27 mouse cellular contexts compared by ENCODE assay signal in the genomic region with DNA sequence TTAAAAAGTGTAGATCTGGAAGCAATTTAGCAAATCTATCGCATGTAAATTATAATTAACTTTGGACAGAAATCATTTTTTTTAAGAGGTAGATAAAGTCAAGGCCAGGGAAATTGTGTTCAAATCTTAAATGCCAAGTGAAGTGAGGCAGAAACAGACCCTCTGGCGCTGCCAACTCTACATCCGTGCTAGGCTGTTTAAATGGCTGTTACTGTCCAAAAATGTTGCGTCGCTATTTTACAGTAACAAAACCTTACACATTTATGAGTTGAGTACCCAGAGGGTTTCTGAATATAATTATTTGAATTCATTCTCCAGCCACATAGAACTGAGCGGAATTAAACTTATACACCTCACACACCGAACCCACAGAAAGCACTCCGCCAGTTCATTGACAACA. TPM values are rescaled to one million over a fixed set of nuclear protein-coding genes. Genes with fewer than 3 reads are reported as not detected.
DNase-seq lines count a peak whose midpoint lies in the region; ATAC-seq and TF ChIP-seq lines count a peak whose summit lies in the region.
"Had no signal": no experiment of that assay in that cellular context is flagged by ENCODE, and none has a peak within 500 bp of the region (broad histone marks: within the 10 kb centered on the region; RNA-seq: fewer than 3 reads in every experiment).

No protein-coding gene starts in this region.

- TF ChIP-seq POLR2A in cerebellum, adult 2 months (IDR thresholded peaks at IDR 0.05; ENCODE audit: borderline replicate concordance, insufficient read depth, low read length) = no peak
- TF ChIP-seq POLR2A in limb, embryonic 14.5 days (IDR thresholded peaks at IDR 0.05; ENCODE audit: borderline replicate concordance, extremely low read depth, insufficient read depth, insufficient read length) = no peak

- WGBS in cerebellum, adult 2 months = 34% methylated on average over 8 of the region's 8 CpGs
- WGBS in forebrain, embryonic 14.5 days = 71% methylated on average over 8 of the region's 8 CpGs
- WGBS in forebrain, embryonic 12.5 days = 92% methylated on average over 8 of the region's 8 CpGs
- WGBS in limb, embryonic 14.5 days = 54% methylated on average over 8 of the region's 8 CpGs
- 93% methylated on average over 8 of the region's 8 CpGs for WGBS in limb, embryonic 10.5 days

- ATAC-seq in forebrain, embryonic 14.5 days = no peak
- ATAC-seq in forebrain, embryonic 12.5 days (ENCODE audit: low FRiP score) = no peak
- ATAC-seq in limb, embryonic 14.5 days (ENCODE audit: low FRiP score, low read depth) = no peak; the same call in 1 of the 2 replicates
- ATAC-seq: activated CD4-positive, CD25-positive, alpha-beta regulatory T cell, adult 4 months; forebrain, embryonic 13.5 days; hindbrain, postnatal 0 days; inflammation-experienced regulatory T-cells, adult 6 months; intestine, embryonic 16.5 days had no signal

- H3K9ac ChIP-seq in forebrain, embryonic 14.5 days (ENCODE audit: low read length) = no peak overlapping the region
- no peak overlapping the region for H3K9ac ChIP-seq in forebrain, embryonic 12.5 days
- no peak overlapping the region for H3K9ac ChIP-seq in limb, embryonic 14.5 days (ENCODE audit: low read depth, low read length, severe bottlenecking)
- H3K9ac ChIP-seq: forebrain, embryonic 13.5 days; heart, embryonic 13.5 days; hindbrain, embryonic 14.5 days had no signal

- no peaks in the 10 kb centered on the region for H3K9me3 ChIP-seq in forebrain, embryonic 14.5 days (replicated peaks; ENCODE audit: control insufficient read depth, low read length)
- H3K9me3 ChIP-seq in forebrain, embryonic 12.5 days = no peaks in the 10 kb centered on the region
- no peaks in the 10 kb centered on the region for H3K9me3 ChIP-seq in limb, embryonic 14.5 days (ENCODE audit: control insufficient read depth, low read length)
- no peaks in the 10 kb centered on the region for H3K9me3 ChIP-seq in limb, embryonic 10.5 days (replicated peaks)
- H3K9me3 ChIP-seq: forebrain, embryonic 13.5 days; heart, embryonic 10.5 days; heart, embryonic 13.5 days had no signal

- H3K4me1 ChIP-seq in cerebellum, adult 2 months (ENCODE audit: control insufficient read depth, insufficient read depth, low read length) = no peaks in the 10 kb centered on the region
- H3K4me1 ChIP-seq in forebrain, embryonic 14.5 days (ENCODE audit: control insufficient read depth, insufficient read depth, low read length) = no peaks in the 10 kb centered on the region
- H3K4me1 ChIP-seq in forebrain, embryonic 12.5 days = no peaks in the 10 kb centered on the region
- no peaks in the 10 kb centered on the region for H3K4me1 ChIP-seq in limb, embryonic 14.5 days (ENCODE audit: control insufficient read depth, insufficient read depth, low read length)
- H3K4me1 ChIP-seq in limb, embryonic 10.5 days = 0 out of 2 replicates have a peak, but pooled peaks cover 3% of the 10 kb centered on the region
- H3K4me1 ChIP-seq: forebrain, embryonic 13.5 days; heart, embryonic 10.5 days; heart, embryonic 13.5 days had no signal

- H3K27ac ChIP-seq in cerebellum, adult 2 months (ENCODE audit: insufficient read depth, low read length) = no peak overlapping the region
- no peak overlapping the region for H3K27ac ChIP-seq in forebrain, embryonic 14.5 days (ENCODE audit: low read depth, low read length)
- H3K27ac ChIP-seq in forebrain, embryonic 12.5 days = no peak overlapping the region
- no peak overlapping the region for H3K27ac ChIP-seq in limb, embryonic 14.5 days (replicated peaks; ENCODE audit: low read depth, low read length)
- no peak overlapping the region for H3K27ac ChIP-seq in limb, embryonic 10.5 days
- H3K27ac ChIP-seq: forebrain, embryonic 13.5 days; heart, adult 2 months; heart, embryonic 10.5 days; heart, embryonic 13.5 days; hindbrain, embryonic 14.5 days; hindbrain, postnatal 0 days had no signal

- TF ChIP-seq CTCF in cerebellum, adult 2 months (IDR thresholded peaks at IDR 0.05; ENCODE audit: borderline replicate concordance, insufficient read depth, low read depth, low read length) = no peak

- H3K4me3 ChIP-seq in cerebellum, adult 2 months (replicated peaks; ENCODE audit: insufficient read depth, low read depth, low read length) = no peak overlapping the region
- H3K4me3 ChIP-seq in forebrain, embryonic 14.5 days (ENCODE audit: low read depth, low read length) = no peak overlapping the region
- H3K4me3 ChIP-seq in forebrain, embryonic 12.5 days (replicated peaks) = no peak overlapping the region
- no peak overlapping the region for H3K4me3 ChIP-seq in limb, embryonic 14.5 days (replicated peaks; ENCODE audit: low read length)
- H3K4me3 ChIP-seq in limb, embryonic 10.5 days = no peak overlapping the region
- H3K4me3 ChIP-seq: erythroblast, embryonic 14.5 days; forebrain, embryonic 13.5 days; heart, adult 2 months; heart, embryonic 10.5 days; heart, embryonic 13.5 days had no signal

- peak; percentile 42 for DNase-seq in cerebellum, postnatal 10 days
- no peak for DNase-seq in cerebellum, adult 2 months
- DNase-seq in forebrain, embryonic 14.5 days (ENCODE audit: low spot score) = peak; percentile 33
- DNase-seq in limb, embryonic 14.5 days (ENCODE audit: low spot score) = peak; percentile 38
- no peak for DNase-seq in limb, embryonic 10.5 days (ENCODE audit: low spot score)
- no peak for DNase-seq in ovary, postnatal 14 days (ENCODE audit: low spot score)
- DNase-seq: adrenal gland, postnatal 10 days; adrenal gland, postnatal 36 days; cerebellum, adult 11 months; cerebellum, adult 8-10 months; cerebellum, postnatal 36 days; embryo, embryonic 11 days; gastrocnemius, postnatal 10 days; gastrocnemius, postnatal 36 days; heart, adult 2 months; heart, postnatal 14 days; heart, postnatal 4 days had no signal

- no peak overlapping the region for H3K4me2 ChIP-seq in forebrain, embryonic 14.5 days (ENCODE audit: low read length)
- no peak overlapping the region for H3K4me2 ChIP-seq in forebrain, embryonic 12.5 days
- no peak overlapping the region for H3K4me2 ChIP-seq in limb, embryonic 14.5 days (replicated peaks; ENCODE audit: low read depth, low read length, severe bottlenecking)
- H3K4me2 ChIP-seq: forebrain, embryonic 13.5 days; heart, embryonic 13.5 days; hindbrain, embryonic 14.5 days had no signal

- no peaks in the 10 kb centered on the region for H3K36me3 ChIP-seq in forebrain, embryonic 14.5 days (ENCODE audit: control insufficient read depth, insufficient read depth, low read length)
- H3K36me3 ChIP-seq in forebrain, embryonic 12.5 days (replicated peaks) = no peaks in the 10 kb centered on the region
- no peaks in the 10 kb centered on the region for H3K36me3 ChIP-seq in limb, embryonic 14.5 days (ENCODE audit: control insufficient read depth, insufficient read depth, low read length)
- no peaks in the 10 kb centered on the region for H3K36me3 ChIP-seq in limb, embryonic 10.5 days
- H3K36me3 ChIP-seq: heart, embryonic 10.5 days; heart, embryonic 13.5 days had no signal

- H3K27me3 ChIP-seq in cerebellum, adult 2 months (ENCODE audit: control insufficient read depth, insufficient read depth, low read length) = no peaks in the 10 kb centered on the region; the same call in 1 of the 2 replicates
- H3K27me3 ChIP-seq in forebrain, embryonic 14.5 days (replicated peaks; ENCODE audit: control insufficient read depth, insufficient read depth, low read length) = no peaks in the 10 kb centered on the region
- no peaks in the 10 kb centered on the region for H3K27me3 ChIP-seq in forebrain, embryonic 12.5 days
- no peaks in the 10 kb centered on the region for H3K27me3 ChIP-seq in limb, embryonic 14.5 days (ENCODE audit: control insufficient read depth, insufficient read depth, low read length)
- no peaks in the 10 kb centered on the region for H3K27me3 ChIP-seq in limb, embryonic 10.5 days (ENCODE audit: low read depth, poor library complexity, severe bottlenecking)
- H3K27me3 ChIP-seq: forebrain, embryonic 13.5 days; heart, embryonic 13.5 days had no signal

RNA-seq across cellular contexts. Expression of a gene that starts 13.6 kb away (rescaled TPM):
- 4.5 and 5.1 TPM in 2 replicates for polyA plus RNA-seq in cerebellum, adult 2 months (2012; rRNA removed)
- polyA plus RNA-seq in forebrain, embryonic 14.5 days (2014; fragmentation: Nextera tagmentation; extraction: Ambion mirVana) = 2.3 and 2.5 TPM in 2 replicates
- 6.5 and 11.6 TPM in 2 replicates for polyA plus RNA-seq in forebrain, embryonic 12.5 days (2016; fragmentation: Nextera tagmentation; extraction: Ambion mirVana)
- polyA plus RNA-seq in limb, embryonic 14.5 days (2012; rRNA removed) = 6.3 and 7.3 TPM in 2 replicates
- 5.7 and 5.8 TPM in 2 replicates for polyA plus RNA-seq in limb, embryonic 14.5 days (2014; fragmentation: Nextera tagmentation; extraction: Ambion mirVana)
- polyA plus RNA-seq in limb, embryonic 10.5 days (2016; fragmentation: Nextera tagmentation; extraction: Ambion mirVana) = 3.0 and 3.8 TPM in 2 replicates
- polyA plus RNA-seq: erythroblast, embryonic 14.5 days; inflammation-experienced regulatory T-cells, adult 6 months had no signal

Comparison
In these comparisons a context has a peak if more than half of its experiments do, and no peak if none do; other contexts are left out.
1. DNase-seq: peak in cerebellum, postnatal 10 days (2 of 2), forebrain, embryonic 14.5 days (single experiment) and limb, embryonic 14.5 days (single experiment); none in cerebellum, adult 2 months (0 of 2), limb, embryonic 10.5 days (single experiment) and ovary, postnatal 14 days (single experiment).